Mouse (Mus musculus) small intestine, adult 2 months (tissue): ENCODE data around the gene Wiz. TPM values are rescaled to one million over a fixed set of nuclear protein-coding genes. Genes with fewer than 3 reads are reported as not detected.

Experiments used
- H3K27ac ChIP-seq: fragments of 200-500 bp; 2 replicates; pipeline ENCODE4 v1.5.1; 2012; ENCODE audit warnings: low read depth, low read length, control low read depth, inconsistent platforms; ENCODE audit not compliant: insufficient read depth
- H3K27me3 ChIP-seq: fragments of 200-500 bp; 2 replicates; pipeline ENCODE4 v1.6.1; 2012; ENCODE audit warnings: mild to moderate bottlenecking, moderate library complexity, low read length, inconsistent platforms; ENCODE audit not compliant: control insufficient read depth, insufficient read depth
- H3K36me3 ChIP-seq: fragments of 200-500 bp; 2 replicates; pipeline ENCODE4 v1.6.1; 2012; ENCODE audit warnings: mild to moderate bottlenecking, low read length, control low read depth, inconsistent platforms; ENCODE audit not compliant: control insufficient read depth, insufficient read depth
- H3K4me1 ChIP-seq: fragments of 200-500 bp; 2 replicates; pipeline ENCODE4 v1.6.1; 2012; ENCODE audit warnings: low read length, inconsistent platforms, mixed read lengths; ENCODE audit not compliant: control insufficient read depth, insufficient read depth, insufficient read length
- H3K4me3 ChIP-seq: fragments of 200-500 bp; 2 replicates; pipeline ENCODE4 v1.5.1; 2012; ENCODE audit warnings: low read depth, mild to moderate bottlenecking, control low read depth, inconsistent platforms, low read length, moderate library complexity
- CTCF ChIP-seq: fragments of 200-500 bp; IDR thresholded peaks from 2 replicates; pipeline ENCODE4 v1.5.1; 2012; ENCODE audit warnings: low read depth, mild to moderate bottlenecking, control low read depth, inconsistent platforms, low read length, moderate library complexity, mixed read lengths; ENCODE audit not compliant: insufficient replicate concordance, insufficient read length; ENCODE audit errors: extremely low read depth
- POLR2A ChIP-seq: fragments of 200-500 bp; IDR thresholded peaks from 2 replicates; pipeline ENCODE4 v1.6.1; 2012; ENCODE audit warnings: low read depth, mild to moderate bottlenecking, control low read depth, inconsistent platforms, low read length, moderate library complexity
- WGBS: fragments of 180-500 bp; shearing (Covaris S2); methylation state at CpG from one replicate; pipeline ENCODE4 v1.1.7; 2018; 5-methylcytosine and 5-hydroxymethylcytosine counted together
- polyA plus RNA-seq: library from polyadenylated mRNA; depleted of rRNA; stranded (reverse); fragments of >200 nt; gene quantifications from 2 replicates; pipeline ENCODE4 v1.2.3, GENCODE M21; 2012

Gene Wiz
- polyA plus RNA-seq, 1 experiment: 26.1 TPM

- H3K4me3 ChIP-seq: no peak overlapping the region
- no peaks in the 10 kb centered on the region for H3K4me1 ChIP-seq
- no peaks in the 10 kb centered on the region for H3K27me3 ChIP-seq
- TF ChIP-seq POLR2A (no peak), CTCF (peak; percentile 83; the same call in 1 of the 2 replicates)
- no peak overlapping the region for H3K27ac ChIP-seq
- WGBS: 3% methylated on average over 4 of the region's 4 CpGs
- peaks cover 7% of the 10 kb centered on the region for H3K36me3 ChIP-seq
These were observed 40.1 kb downstream of the Wiz start for GRCm38 (mm10) chr17:32349037-32349732.

- H3K4me3 ChIP-seq: no peak overlapping the region
- 83% methylated on average over 2 of the region's 2 CpGs for WGBS
- no peaks in the 10 kb centered on the region for H3K27me3 ChIP-seq
These were observed 40.8 kb downstream of the Wiz start for GRCm38 (mm10) chr17:32348406-32348805.

GRCm38 (mm10) chr17:32341102-32341501 lies 48.1 kb downstream of the Wiz start:
- H3K27me3 ChIP-seq: no peaks in the 10 kb centered on the region
- peaks cover 3% of the 10 kb centered on the region for H3K4me1 ChIP-seq
- H3K36me3 ChIP-seq: peaks cover 19% of the 10 kb centered on the region
- 94% methylated on average over 1 of the region's 1 CpGs for whole genome bisulfite sequencing
- H3K27ac ChIP-seq: no peak overlapping the region
- no peak overlapping the region for H3K4me3 ChIP-seq
- no peak for TF ChIP-seq POLR2A

More at GRCm38 (mm10) chr17:32348406-32348805, 40.8 kb downstream of the Wiz start:
- Histone ChIP-seq H3K4me1 (no peaks in the 10 kb centered on the region), H3K36me3 (peaks cover 6% of the 10 kb centered on the region), H3K27ac (no peak overlapping the region)
- TF ChIP-seq POLR2A (no peak), CTCF (no peak)

- H3K4me1 ChIP-seq: peaks cover 3% of the 10 kb centered on the region
- TF ChIP-seq POLR2A (no peak), CTCF (no peak)
- H3K4me3 ChIP-seq: no peak overlapping the region
- H3K36me3 ChIP-seq: peaks cover 28% of the 10 kb centered on the region
- H3K27ac ChIP-seq: no peak overlapping the region
- H3K27me3 ChIP-seq: no peaks in the 10 kb centered on the region
- 19% methylated on average over 1 of the region's 1 CpGs for WGBS
These were observed 49.1 kb downstream of the Wiz start for GRCm38 (mm10) chr17:32340110-32340509.

- 76% methylated on average over 2 of the region's 2 CpGs for WGBS
- no peaks in the 10 kb centered on the region for H3K27me3 ChIP-seq
- H3K4me3 ChIP-seq: no peak overlapping the region
- H3K4me1 ChIP-seq: peaks cover 3% of the 10 kb centered on the region
- no peak for TF ChIP-seq CTCF
- TF ChIP-seq POLR2A: no peak
- no peak overlapping the region for H3K27ac ChIP-seq
- H3K36me3 ChIP-seq: peaks cover 59% of the 10 kb centered on the region
These were observed 53.4 kb downstream of the Wiz start for GRCm38 (mm10) chr17:32335869-32336268.

GRCm38 (mm10) chr17:32334921-32335320 lies 54.3 kb downstream of the Wiz start:
- H3K36me3 ChIP-seq: peaks cover 58% of the 10 kb centered on the region
- no peak for TF ChIP-seq POLR2A
- no peak for TF ChIP-seq CTCF
- H3K4me1 ChIP-seq: no peaks in the 10 kb centered on the region
- H3K27ac ChIP-seq: no peak overlapping the region
- H3K27me3 ChIP-seq: no peaks in the 10 kb centered on the region
- WGBS: 90% methylated on average over 12 of the region's 12 CpGs
- no peak overlapping the region for H3K4me3 ChIP-seq

GRCm38 (mm10) chr17:32333675-32334303 lies 55.5 kb downstream of the Wiz start:
- Histone ChIP-seq H3K4me1 (no peaks in the 10 kb centered on the region), H3K4me3 (no peak overlapping the region), H3K27me3 (no peaks in the 10 kb centered on the region), H3K27ac (no peak overlapping the region), H3K36me3 (peaks cover 59% of the 10 kb centered on the region)
- TF ChIP-seq POLR2A (no peak), CTCF (no peak)
- WGBS: 86% methylated on average over 31 of the region's 31 CpGs
